Mouse (Mus musculus) midbrain, postnatal 0 days (tissue): Measurements from ENCODE around the gene Ap2m1. TPM values are rescaled to one million over a fixed set of nuclear protein-coding genes. Genes with fewer than 3 reads are reported as not detected.

ENCODE experiments used
- ATAC-seq: fragments of 200-750 bp; cut with Nextera tagmentation; 2 replicates; pipeline ENCODE4 v1.8.0; 2017; ENCODE audit warnings: moderate number of reproducible peaks, mild to moderate bottlenecking, moderate TSS enrichment, moderate library complexity; ENCODE audit not compliant: low FRiP score
- DNase-seq: peaks from one replicate; pipeline ENCODE4 v3.0.0-alpha.2; 2015; ENCODE audit warnings: low spot score
- H3K27ac ChIP-seq: fragments of 300-500 bp; sonication (generic); 2 replicates; pipeline ENCODE4 v1.5.1; 2014; ENCODE audit warnings: low read depth, mild to moderate bottlenecking, low read length, mixed read lengths
- H3K27me3 ChIP-seq: fragments of 300-500 bp; sonication (generic); 2 replicates; pipeline ENCODE4 v1.6.1; 2014; ENCODE audit warnings: low read length, control low read depth, mixed read lengths; ENCODE audit not compliant: insufficient read depth
- H3K36me3 ChIP-seq: fragments of 300-500 bp; sonication (generic); 2 replicates; pipeline ENCODE4 v1.6.1; 2014; ENCODE audit warnings: low read length, control low read depth, mixed read lengths; ENCODE audit not compliant: insufficient read depth
- H3K4me1 ChIP-seq: fragments of 300-500 bp; sonication (generic); 2 replicates; pipeline ENCODE4 v1.6.1; 2014; ENCODE audit warnings: mild to moderate bottlenecking, control low read depth, antibody characterized with exemption, low read length, mixed read lengths; ENCODE audit not compliant: insufficient read depth
- H3K4me2 ChIP-seq: fragments of 300-500 bp; sonication (generic); 2 replicates; pipeline ENCODE4 v1.6.1; 2014; ENCODE audit warnings: low read depth, mild to moderate bottlenecking, low read length, mixed read lengths; ENCODE audit not compliant: poor library complexity, severe bottlenecking
- H3K4me3 ChIP-seq: fragments of 300-500 bp; sonication (generic); 2 replicates; pipeline ENCODE4 v1.5.1; 2014; ENCODE audit warnings: low read depth, mild to moderate bottlenecking, low read length, moderate library complexity
- H3K9ac ChIP-seq: fragments of 300-500 bp; sonication (generic); replicated peaks from 2 replicates; pipeline ENCODE4 v1.6.1; 2014; ENCODE audit warnings: mild to moderate bottlenecking, low read length, moderate library complexity, mixed read lengths; ENCODE audit not compliant: poor library complexity, severe bottlenecking
- H3K9me3 ChIP-seq: fragments of 300-500 bp; sonication (generic); 2 replicates; pipeline ENCODE4 v1.6.1; 2016; ENCODE audit warnings: low read length, control low read depth
- CTCF ChIP-seq: IDR thresholded peaks from 2 replicates; pipeline ENCODE4 v1.5.1; 2016; ENCODE audit warnings: antibody characterized with exemption, mild to moderate bottlenecking
- WGBS: fragments of 180-500 bp; shearing (Covaris S2); extraction: QIAGEN DNeasy Blood & Tissue Kit; methylation state at CpG from one replicate; pipeline ENCODE4 v1.1.7; 2014; 5-methylcytosine and 5-hydroxymethylcytosine counted together
- polyA plus RNA-seq: library from polyadenylated mRNA; unstranded; fragments of >200 nt; fragmentation: Nextera tagmentation; extraction: Ambion mirVana; gene quantifications from 2 replicates; pipeline ENCODE4 v1.2.1, GENCODE M21; 2015
- total RNA-seq: library from RNA; depleted of rRNA; stranded (reverse); fragments of >200 nt; gene quantifications from 2 replicates; pipeline ENCODE4 v1.2.3, GENCODE M21; 2014

Ap2m1 gene
- total and polyA plus RNA-seq, 2 experiments from 2014 or later, result 975 to 1,551 TPM

DNA sequence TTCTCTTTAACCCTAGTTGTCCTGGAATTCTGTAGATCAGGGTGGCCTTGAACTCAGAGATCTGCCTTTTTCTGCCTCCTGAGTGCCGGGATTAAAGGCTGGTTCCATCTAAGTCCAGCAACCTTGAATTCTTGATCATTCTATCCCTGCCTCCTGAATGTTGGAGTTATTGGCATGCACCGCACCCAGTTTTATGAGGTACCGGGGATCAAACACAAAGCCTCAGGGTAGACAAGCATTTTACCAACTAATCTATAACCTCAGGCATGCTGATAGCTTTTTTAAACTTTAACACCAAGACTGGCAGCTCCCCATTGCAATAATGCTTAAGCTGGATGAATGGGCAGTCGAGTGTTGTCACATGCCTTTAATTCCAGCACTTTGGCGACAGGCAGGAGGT lies 12.1 kb downstream of the Ap2m1 start:
- peak overlapping the region; percentile 68; the same call in 1 of the 2 replicates for H3K4me2 ChIP-seq
- 53% methylated on average over 5 of the region's 5 CpGs for WGBS
- peak overlapping the region; percentile 72; the same call in 1 of the 2 replicates for H3K4me3 ChIP-seq
- no peak overlapping the region for H3K9ac ChIP-seq
- peaks cover 4% of the 10 kb centered on the region for H3K4me1 ChIP-seq
- H3K27ac ChIP-seq, result no peak overlapping the region
- no peak for ATAC-seq
- no peaks in the 10 kb centered on the region for H3K9me3 ChIP-seq
- no peak for TF ChIP-seq CTCF
- DNase-seq, result no peak
- no peaks in the 10 kb centered on the region for H3K27me3 ChIP-seq
- peaks cover 45% of the 10 kb centered on the region for H3K36me3 ChIP-seq

- ATAC-seq, result peak; percentile 99
- under 1% methylated on average over 56 of the region's 56 CpGs for WGBS
- Histone ChIP-seq H3K4me3 (peak within 1 kb of the TSS; percentile 72), H3K27ac (peak within 1 kb of the TSS; percentile 71), H3K9me3 (no peaks in the 10 kb centered on the region), H3K4me1 (peaks cover 4% of the 10 kb centered on the region), H3K4me2 (peak within 1 kb of the TSS; percentile 93), H3K27me3 (no peaks in the 10 kb centered on the region), H3K9ac (peak within 1 kb of the TSS; percentile 79), H3K36me3 (peaks cover 52% of the 10 kb centered on the region)
- no peak for TF ChIP-seq CTCF
- peak; percentile 100 for DNase-seq
Observed at GRCm38 (mm10) chr16:20548096-20548948, 13.0 kb downstream of the Ap2m1 start, which contains the start of gene Abcf3. Abcf3 (plus strand) TSS chr16:20548577.

GRCm38 (mm10) chr16:20549161-20549560 lies 13.9 kb downstream of the Ap2m1 start:
- no peak for DNase-seq
- Histone ChIP-seq H3K9ac (peak overlapping the region; percentile 79), H3K9me3 (no peaks in the 10 kb centered on the region), H3K36me3 (peaks cover 52% of the 10 kb centered on the region), H3K4me1 (peaks cover 4% of the 10 kb centered on the region), H3K4me2 (peak overlapping the region; percentile 93), H3K27me3 (no peaks in the 10 kb centered on the region), H3K27ac (no peak overlapping the region), H3K4me3 (peak overlapping the region; percentile 72)
- no peak for ATAC-seq
- no peak for TF ChIP-seq CTCF
- WGBS, result 54% methylated on average over 9 of the region's 9 CpGs

DNA sequence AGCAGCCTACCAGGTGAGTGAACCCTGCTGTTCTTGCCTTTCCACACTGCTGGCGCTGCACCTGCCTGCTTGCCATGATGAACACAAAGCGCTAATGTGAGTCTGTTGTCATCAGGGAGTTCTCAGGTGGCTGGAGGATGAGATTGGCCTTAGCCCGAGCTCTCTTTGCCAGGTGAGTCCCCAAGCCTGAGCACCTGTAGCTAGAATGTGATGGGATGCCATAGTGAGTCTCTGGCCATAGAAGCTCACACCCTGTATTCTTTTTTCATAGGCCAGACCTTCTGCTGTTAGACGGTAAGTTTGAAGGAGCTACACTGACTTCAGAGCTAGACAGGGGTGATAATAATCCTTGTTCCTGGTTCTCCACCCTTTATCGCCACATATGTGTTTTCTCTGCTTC lies 16.4 kb downstream of the Ap2m1 start:
- DNase-seq (no peak), ATAC-seq (no peak)
- WGBS, result 98% methylated on average over 5 of the region's 5 CpGs

GRCm38 (mm10) chr16:20552594-20552993 lies 17.3 kb downstream of the Ap2m1 start:
- TF ChIP-seq CTCF, result no peak
- no peak for ATAC-seq
- peaks cover 54% of the 10 kb centered on the region for H3K36me3 ChIP-seq
- H3K4me2 ChIP-seq, result no peak overlapping the region
- no peak overlapping the region for H3K4me3 ChIP-seq
- H3K4me1 ChIP-seq, result peaks cover 4% of the 10 kb centered on the region
- H3K27me3 ChIP-seq, result no peaks in the 10 kb centered on the region
- no peak for DNase-seq
- no peak overlapping the region for H3K9ac ChIP-seq
- 95% methylated on average over 1 of the region's 1 CpGs for WGBS
- no peak overlapping the region for H3K27ac ChIP-seq
- no peaks in the 10 kb centered on the region for H3K9me3 ChIP-seq

More for the DNA sequence above, 16.4 kb downstream of the Ap2m1 start:
- H3K27ac ChIP-seq, result no peak overlapping the region
- no peaks in the 10 kb centered on the region for H3K27me3 ChIP-seq
- H3K4me3 ChIP-seq, result no peak overlapping the region
- TF ChIP-seq CTCF, result no peak
- H3K4me2 ChIP-seq, result no peak overlapping the region
- peaks cover 4% of the 10 kb centered on the region for H3K4me1 ChIP-seq
- H3K36me3 ChIP-seq, result peaks cover 50% of the 10 kb centered on the region
- H3K9ac ChIP-seq, result no peak overlapping the region
- no peaks in the 10 kb centered on the region for H3K9me3 ChIP-seq

GRCm38 (mm10) chr16:20555000-20555399 lies 19.7 kb downstream of the Ap2m1 start:
- DNase-seq, result no peak
- Histone ChIP-seq H3K9ac (no peak overlapping the region), H3K27ac (no peak overlapping the region), H3K4me1 (no peaks in the 10 kb centered on the region), H3K9me3 (no peaks in the 10 kb centered on the region), H3K36me3 (peaks cover 73% of the 10 kb centered on the region), H3K4me2 (no peak overlapping the region), H3K4me3 (no peak overlapping the region), H3K27me3 (no peaks in the 10 kb centered on the region)
- TF ChIP-seq CTCF, result no peak
- no peak for ATAC-seq
- WGBS, result 93% methylated on average over 6 of the region's 6 CpGs
